Mouse (Mus musculus): ENCODE measurements at regions not wholly inside any gene's neighbourhood (a gene's known extent, or its start where the extent isn't known, plus 50 kb on each side); places are given as distances from the start of the nearest gene placed in this dataset.

- peaks cover 32% of the 10 kb centered on the region for H3K27me3 ChIP-seq (replicated peaks)
- H3K4me3 ChIP-seq (replicated peaks in 1 of 3; ENCODE audit: low read depth in 2 of 3, low read length in 2 of 3, poor library complexity in 1 of 3), result no peak overlapping the region
- no peak for TF ChIP-seq HCFC1 (IDR thresholded peaks at IDR 0.05; ENCODE audit: low read depth, low read length)
- TF ChIP-seq CTCF (conservative IDR thresholded peaks at IDR 0.05 in 1 of 2, IDR thresholded peaks at IDR 0.05 in 1 of 2; ENCODE audit: low read depth in 2 of 2, low read length in 2 of 2), result no peak
- no peak for TF ChIP-seq IRF4 (IDR thresholded peaks at IDR 0.05; ENCODE audit: low read depth, low read length)
- TF ChIP-seq ELF1 (IDR thresholded peaks at IDR 0.05; ENCODE audit: low read depth, low read length), result no peak
- no peak for TF ChIP-seq SIN3A (IDR thresholded peaks at IDR 0.05; ENCODE audit: low read length)
- TF ChIP-seq CHD2 (IDR thresholded peaks at IDR 0.05; ENCODE audit: low read length), result no peak
- no peak for TF ChIP-seq ZC3H11A (IDR thresholded peaks at IDR 0.05; ENCODE audit: low read depth, low read length)
- no peak for TF ChIP-seq BHLHE40 (IDR thresholded peaks at IDR 0.05; ENCODE audit: low read depth, low read length)
- H3K4me2 ChIP-seq (ENCODE audit: insufficient read depth, low read depth, poor library complexity, severe bottlenecking), result no peak overlapping the region
- no peaks in the 10 kb centered on the region for H3K79me2 ChIP-seq (replicated peaks; ENCODE audit: control insufficient read depth, extremely low read depth, insufficient read depth, poor library complexity, severe bottlenecking)
- in situ Hi-C loops (cut with MboI; ENCODE audit: low pct_ligation_motif_present, low pct_unique_long_range_greater_than_20kb, low sequenced_read_pairs), result no loop called here
- DNase-seq (ENCODE audit: extremely low read depth), result no peak
- H3K9me3 ChIP-seq (replicated peaks; ENCODE audit: low read length), result peaks cover 14% of the 10 kb centered on the region
- no peaks in the 10 kb centered on the region for H3K36me3 ChIP-seq (replicated peaks in 1 of 2; ENCODE audit: control insufficient read depth in 1 of 2, insufficient read depth in 1 of 2, low read length in 1 of 2)
- H3K9ac ChIP-seq (ENCODE audit: insufficient read depth, low read depth), result no peak overlapping the region
- dilution Hi-C loops (cut with MboI; ENCODE audit: extremely low pct_ligation_motif_present, extremely low pct_unique_long_range_greater_than_20kb, low sequenced_read_pairs), result no loop called here
- H3K27ac ChIP-seq (ENCODE audit: insufficient read depth, low read depth), result no peak overlapping the region
- no peaks in the 10 kb centered on the region for H3K4me1 ChIP-seq (ENCODE audit: control insufficient read depth in 1 of 2, insufficient read depth in 2 of 2)
These were observed 278.2 kb downstream of the 3100002H09Rik start for GRCm38 (mm10) chr4:124332416-124332815.

GRCm38 (mm10) chr4:124329107-124329771, 281.4 kb downstream of the 3100002H09Rik start:
- dilution Hi-C loops (cut with MboI; ENCODE audit: extremely low pct_ligation_motif_present, extremely low pct_unique_long_range_greater_than_20kb, low sequenced_read_pairs), result no loop called here
- no peak overlapping the region for H3K9ac ChIP-seq (ENCODE audit: insufficient read depth, low read depth)
- no peak overlapping the region for H3K4me3 ChIP-seq (replicated peaks in 1 of 3; ENCODE audit: low read depth in 2 of 3, low read length in 2 of 3, poor library complexity in 1 of 3)
- peaks cover 42% of the 10 kb centered on the region for H3K27me3 ChIP-seq (replicated peaks)
- no peaks in the 10 kb centered on the region for H3K79me2 ChIP-seq (replicated peaks; ENCODE audit: control insufficient read depth, extremely low read depth, insufficient read depth, poor library complexity, severe bottlenecking)
- DNase-seq (ENCODE audit: extremely low read depth), result no peak
- TF ChIP-seq CHD1 (IDR thresholded peaks at IDR 0.05; ENCODE audit: low read depth, low read length), result no peak
- TF ChIP-seq HCFC1 (IDR thresholded peaks at IDR 0.05; ENCODE audit: low read depth, low read length), result no peak
- no peak for TF ChIP-seq USF1 (IDR thresholded peaks at IDR 0.05; ENCODE audit: low read depth, low read length)
- no peak for TF ChIP-seq CHD2 (IDR thresholded peaks at IDR 0.05; ENCODE audit: low read length)
- TF ChIP-seq POLR2A (IDR thresholded peaks at IDR 0.05; ENCODE audit: low read depth, low read length), result no peak
- TF ChIP-seq CTCF (conservative IDR thresholded peaks at IDR 0.05 in 1 of 2, IDR thresholded peaks at IDR 0.05 in 1 of 2; ENCODE audit: low read depth in 2 of 2, low read length in 2 of 2), result no peak
- TF ChIP-seq ZKSCAN1 (IDR thresholded peaks at IDR 0.05; ENCODE audit: borderline replicate concordance, low read depth, low read length), result no peak
- no peak for TF ChIP-seq ETS1 (conservative IDR thresholded peaks at IDR 0.05; ENCODE audit: low read depth, low read length)
- TF ChIP-seq RAD21 (IDR thresholded peaks at IDR 0.05; ENCODE audit: low read depth, low read length), result no peak
- no peak for TF ChIP-seq MAFK (IDR thresholded peaks at IDR 0.05; ENCODE audit: insufficient replicate concordance, low read length)
- no peak for TF ChIP-seq MEF2A (IDR thresholded peaks at IDR 0.05; ENCODE audit: borderline replicate concordance, low read depth, low read length)
- TF ChIP-seq JUN (IDR thresholded peaks at IDR 0.05; ENCODE audit: insufficient read depth, low read depth, low read length), result no peak
- H3K27ac ChIP-seq (ENCODE audit: insufficient read depth, low read depth), result no peak overlapping the region
- no peaks in the 10 kb centered on the region for H3K36me3 ChIP-seq (replicated peaks in 1 of 2; ENCODE audit: control insufficient read depth in 1 of 2, insufficient read depth in 1 of 2, low read length in 1 of 2)
- in situ Hi-C loops (cut with MboI; ENCODE audit: low pct_ligation_motif_present, low pct_unique_long_range_greater_than_20kb, low sequenced_read_pairs), result no loop called here
- H3K4me1 ChIP-seq (ENCODE audit: control insufficient read depth in 1 of 2, insufficient read depth in 2 of 2), result no peaks in the 10 kb centered on the region
- peaks cover 9% of the 10 kb centered on the region for H3K9me3 ChIP-seq (replicated peaks; ENCODE audit: low read length)
- no peak overlapping the region for H3K4me2 ChIP-seq (ENCODE audit: insufficient read depth, low read depth, poor library complexity, severe bottlenecking)

Measured in CH12.LX (cell line).